Mouse (Mus musculus): Measurements from ENCODE around the gene Gstt4. TPM values are rescaled to one million over a fixed set of nuclear protein-coding genes. Genes with fewer than 3 reads are reported as not detected.
A peak's percentile ranks its signal among the peaks of the same experiment; 100 is the strongest.

Gstt4 gene
- polyA plus RNA-seq, 1 experiment from 2014 or later, result not detected

GRCm38 (mm10) chr10:75855416-75855981 lies 33.2 kb upstream of the Gstt4 start:
- Histone ChIP-seq H3K9me3 (replicated peaks; ENCODE audit: control insufficient read depth, low read length, poor library complexity, severe bottlenecking) (no peaks in the 10 kb centered on the region), H3K9ac (ENCODE audit: low read depth, low read length) (no peak overlapping the region), H3K27me3 (ENCODE audit: control insufficient read depth, insufficient read depth, low read depth, low read length) (no peaks in the 10 kb centered on the region), H3K4me3 (ENCODE audit: low read depth, low read length) (no peak overlapping the region), H3K4me2 (ENCODE audit: low read length) (no peak overlapping the region), H3K36me3 (ENCODE audit: control insufficient read depth, insufficient read depth, low read length) (peaks cover 2% of the 10 kb centered on the region; the same call in 1 of the 2 replicates), H3K27ac (ENCODE audit: low read length) (no peak overlapping the region), H3K4me1 (ENCODE audit: control insufficient read depth, insufficient read depth, low read length) (peaks cover 20% of the 10 kb centered on the region)
- WGBS, result 88% methylated on average over 15 of the region's 15 CpGs
- no peak for ATAC-seq

GRCm38 (mm10) chr10:75854791-75855190 lies 32.4 kb upstream of the Gstt4 start:
- ATAC-seq, result no peak
- Histone ChIP-seq H3K27ac (ENCODE audit: low read length) (no peak overlapping the region), H3K4me3 (ENCODE audit: low read depth, low read length) (no peak overlapping the region), H3K9ac (ENCODE audit: low read depth, low read length) (no peak overlapping the region), H3K9me3 (replicated peaks; ENCODE audit: control insufficient read depth, low read length, poor library complexity, severe bottlenecking) (no peaks in the 10 kb centered on the region), H3K4me2 (ENCODE audit: low read length) (no peak overlapping the region), H3K27me3 (ENCODE audit: control insufficient read depth, insufficient read depth, low read depth, low read length) (no peaks in the 10 kb centered on the region), H3K36me3 (ENCODE audit: control insufficient read depth, insufficient read depth, low read length) (peaks cover 2% of the 10 kb centered on the region; the same call in 1 of the 2 replicates), H3K4me1 (ENCODE audit: control insufficient read depth, insufficient read depth, low read length) (peaks cover 17% of the 10 kb centered on the region)
- 89% methylated on average over 6 of the region's 6 CpGs for WGBS

- 45% methylated on average over 5 of the region's 5 CpGs for WGBS
- no peak; the same call in 1 of the 2 replicates for ATAC-seq
These were observed 31.8 kb upstream of the Gstt4 start for GRCm38 (mm10) chr10:75854096-75854495.

DNA sequence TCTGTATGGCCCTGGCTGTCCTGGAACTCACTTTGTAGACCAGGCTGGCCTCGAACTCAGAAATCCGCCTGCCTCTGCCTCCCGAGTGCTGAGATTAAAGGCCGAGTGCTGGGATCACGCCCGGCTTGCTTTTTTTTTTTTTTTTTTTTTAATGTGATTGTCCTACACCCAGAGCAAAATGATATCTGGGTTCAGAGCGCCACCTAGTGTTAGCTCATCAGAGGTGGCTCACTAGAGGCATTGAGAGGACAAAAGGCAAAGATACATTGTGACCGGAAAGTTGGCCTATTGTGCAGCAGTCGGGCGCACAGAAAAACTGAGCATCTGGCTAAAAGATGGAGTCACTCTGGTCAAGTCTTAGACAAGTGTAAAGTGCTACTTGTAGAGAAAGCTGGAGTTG lies 31.1 kb upstream of the Gstt4 start:
- Histone ChIP-seq H3K9me3 (replicated peaks; ENCODE audit: control insufficient read depth, low read length, poor library complexity, severe bottlenecking) (no peaks in the 10 kb centered on the region), H3K27me3 (ENCODE audit: control insufficient read depth, insufficient read depth, low read depth, low read length) (no peaks in the 10 kb centered on the region), H3K4me1 (ENCODE audit: control insufficient read depth, insufficient read depth, low read length) (peaks cover 11% of the 10 kb centered on the region), H3K4me2 (ENCODE audit: low read length) (no peak overlapping the region), H3K36me3 (ENCODE audit: control insufficient read depth, insufficient read depth, low read length) (peaks cover 2% of the 10 kb centered on the region; the same call in 1 of the 2 replicates), H3K4me3 (ENCODE audit: low read depth, low read length) (no peak overlapping the region), H3K27ac (ENCODE audit: low read length) (no peak overlapping the region), H3K9ac (ENCODE audit: low read depth, low read length) (no peak overlapping the region)
- ATAC-seq, result peak; percentile 47; the same call in 1 of the 2 replicates
- 18% methylated on average over 10 of the region's 10 CpGs for WGBS

More at GRCm38 (mm10) chr10:75854096-75854495, 31.8 kb upstream of the Gstt4 start:
- no peak overlapping the region for H3K4me3 ChIP-seq (ENCODE audit: low read depth, low read length)
- peaks cover 2% of the 10 kb centered on the region; the same call in 1 of the 2 replicates for H3K36me3 ChIP-seq (ENCODE audit: control insufficient read depth, insufficient read depth, low read length)
- H3K4me2 ChIP-seq (ENCODE audit: low read length), result no peak overlapping the region
- H3K9ac ChIP-seq (ENCODE audit: low read depth, low read length), result no peak overlapping the region
- H3K9me3 ChIP-seq (replicated peaks; ENCODE audit: control insufficient read depth, low read length, poor library complexity, severe bottlenecking), result no peaks in the 10 kb centered on the region
- H3K27me3 ChIP-seq (ENCODE audit: control insufficient read depth, insufficient read depth, low read depth, low read length), result no peaks in the 10 kb centered on the region
- H3K4me1 ChIP-seq (ENCODE audit: control insufficient read depth, insufficient read depth, low read length), result peaks cover 17% of the 10 kb centered on the region
- H3K27ac ChIP-seq (ENCODE audit: low read length), result no peak overlapping the region

DNA sequence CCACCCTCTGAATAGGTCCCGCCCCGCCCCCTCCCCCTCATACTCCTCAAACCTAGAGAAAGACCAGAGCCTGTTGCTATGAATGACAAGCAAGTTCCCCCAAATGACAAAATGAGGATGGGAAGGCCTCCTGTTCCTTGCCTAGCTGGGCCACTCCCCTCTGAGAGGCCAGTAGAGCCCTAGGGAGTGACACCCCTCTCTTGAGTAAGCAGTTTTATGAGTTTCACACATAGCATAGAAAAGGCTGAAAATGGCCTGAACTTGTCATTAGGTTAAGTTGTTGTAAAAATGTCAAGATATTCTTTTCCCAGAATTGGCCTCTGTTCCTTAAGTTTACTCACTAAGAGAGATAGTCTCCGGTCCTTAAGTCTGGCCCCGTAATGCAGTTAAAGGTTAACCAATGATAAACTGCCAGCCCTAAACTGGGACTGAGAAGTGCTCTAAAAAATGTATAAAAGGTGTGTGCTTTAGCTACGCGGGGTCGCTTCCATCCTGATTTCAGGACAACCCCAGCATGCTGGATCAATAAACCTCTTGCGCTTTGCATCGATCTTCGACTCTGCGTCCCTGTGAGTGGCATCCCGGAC lies 30.3 kb upstream of the Gstt4 start:
- WGBS, result 97% methylated on average over 12 of the region's 12 CpGs
- H3K9ac ChIP-seq (ENCODE audit: low read depth, low read length), result no peak overlapping the region
- no peak overlapping the region for H3K4me3 ChIP-seq (ENCODE audit: low read depth, low read length)
- H3K36me3 ChIP-seq (ENCODE audit: control insufficient read depth, insufficient read depth, low read length), result 0 out of 2 replicates have a peak, but pooled peaks cover 2% of the 10 kb centered on the region
- H3K27ac ChIP-seq (ENCODE audit: low read length), result no peak overlapping the region
- H3K4me1 ChIP-seq (ENCODE audit: control insufficient read depth, insufficient read depth, low read length), result peaks cover 5% of the 10 kb centered on the region; the same call in 1 of the 2 replicates
- H3K4me2 ChIP-seq (ENCODE audit: low read length), result no peak overlapping the region
- no peaks in the 10 kb centered on the region for H3K27me3 ChIP-seq (ENCODE audit: control insufficient read depth, insufficient read depth, low read depth, low read length)
- no peaks in the 10 kb centered on the region for H3K9me3 ChIP-seq (replicated peaks; ENCODE audit: control insufficient read depth, low read length, poor library complexity, severe bottlenecking)
- ATAC-seq, result no peak

DNA sequence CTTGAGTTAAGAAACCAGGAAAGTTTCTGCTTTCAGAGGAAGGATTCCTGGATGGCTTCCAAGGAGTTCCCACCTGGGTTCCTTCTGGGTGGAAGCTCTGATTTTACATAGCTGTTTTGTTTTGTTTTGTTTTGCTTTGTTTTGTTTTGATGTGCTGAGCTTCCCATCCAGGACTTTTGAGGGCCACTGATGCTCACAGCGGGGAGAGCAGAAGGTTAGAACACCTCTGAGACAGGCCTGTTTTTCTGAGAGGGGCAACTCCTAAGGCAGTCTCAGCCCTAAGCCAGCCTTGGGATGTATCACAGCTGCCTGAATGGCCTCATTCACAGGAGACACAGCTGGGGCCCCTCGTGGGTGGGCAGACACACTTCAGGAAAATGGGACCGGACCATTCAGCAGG lies 29.3 kb upstream of the Gstt4 start:
- Histone ChIP-seq H3K27ac (ENCODE audit: low read length) (no peak overlapping the region), H3K4me3 (ENCODE audit: low read depth, low read length) (no peak overlapping the region), H3K27me3 (ENCODE audit: control insufficient read depth, insufficient read depth, low read depth, low read length) (no peaks in the 10 kb centered on the region), H3K4me1 (ENCODE audit: control insufficient read depth, insufficient read depth, low read length) (peaks cover 5% of the 10 kb centered on the region; the same call in 1 of the 2 replicates), H3K4me2 (ENCODE audit: low read length) (no peak overlapping the region), H3K36me3 (ENCODE audit: control insufficient read depth, insufficient read depth, low read length) (no peaks in the 10 kb centered on the region), H3K9ac (ENCODE audit: low read depth, low read length) (no peak overlapping the region), H3K9me3 (replicated peaks; ENCODE audit: control insufficient read depth, low read length, poor library complexity, severe bottlenecking) (no peaks in the 10 kb centered on the region)
- ATAC-seq, result no peak
- WGBS, result 38% methylated on average over 3 of the region's 3 CpGs

GRCm38 (mm10) chr10:75851076-75851475 lies 28.7 kb upstream of the Gstt4 start:
- Histone ChIP-seq H3K36me3 (ENCODE audit: control insufficient read depth, insufficient read depth, low read length) (no peaks in the 10 kb centered on the region), H3K27ac (ENCODE audit: low read length) (no peak overlapping the region), H3K4me3 (ENCODE audit: low read depth, low read length) (no peak overlapping the region), H3K9ac (ENCODE audit: low read depth, low read length) (no peak overlapping the region), H3K4me2 (ENCODE audit: low read length) (no peak overlapping the region), H3K27me3 (ENCODE audit: control insufficient read depth, insufficient read depth, low read depth, low read length) (no peaks in the 10 kb centered on the region), H3K9me3 (replicated peaks; ENCODE audit: control insufficient read depth, low read length, poor library complexity, severe bottlenecking) (no peaks in the 10 kb centered on the region), H3K4me1 (ENCODE audit: control insufficient read depth, insufficient read depth, low read length) (peaks cover 5% of the 10 kb centered on the region; the same call in 1 of the 2 replicates)
- no peak for ATAC-seq
- 3% methylated on average over 6 of the region's 6 CpGs for WGBS

DNA sequence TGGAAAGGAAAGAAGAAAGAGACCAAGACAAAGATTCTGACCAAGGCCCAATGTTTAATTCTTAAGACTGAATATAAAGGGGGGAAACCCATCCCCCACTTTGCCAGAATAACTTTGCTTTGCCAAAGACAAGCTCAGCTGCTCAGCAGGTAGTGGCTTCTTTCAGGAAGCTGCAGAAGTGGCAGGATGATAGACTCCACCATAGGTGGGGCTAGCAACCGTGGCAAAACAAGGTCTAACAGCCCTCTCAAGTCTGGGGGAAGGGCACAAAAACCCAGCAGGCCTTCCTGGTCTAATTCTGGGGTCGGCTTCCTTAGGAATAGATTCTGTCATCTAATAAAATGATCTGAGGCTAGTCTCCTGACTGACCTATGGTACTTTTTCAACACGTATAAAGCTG lies 26.0 kb upstream of the Gstt4 start:
- Histone ChIP-seq H3K9ac (ENCODE audit: low read depth, low read length) (no peak overlapping the region), H3K9me3 (replicated peaks; ENCODE audit: control insufficient read depth, low read length, poor library complexity, severe bottlenecking) (no peaks in the 10 kb centered on the region), H3K36me3 (ENCODE audit: control insufficient read depth, insufficient read depth, low read length) (no peaks in the 10 kb centered on the region), H3K27me3 (ENCODE audit: control insufficient read depth, insufficient read depth, low read depth, low read length) (no peaks in the 10 kb centered on the region), H3K27ac (ENCODE audit: low read length) (no peak overlapping the region), H3K4me3 (ENCODE audit: low read depth, low read length) (no peak overlapping the region), H3K4me2 (ENCODE audit: low read length) (no peak overlapping the region), H3K4me1 (ENCODE audit: control insufficient read depth, insufficient read depth, low read length) (peaks cover 5% of the 10 kb centered on the region; the same call in 1 of the 2 replicates)
- ATAC-seq, result no peak
- WGBS, result 23% methylated on average over 3 of the region's 3 CpGs

GRCm38 (mm10) chr10:75845306-75845930 lies 23.1 kb upstream of the Gstt4 start:
- Histone ChIP-seq H3K4me1 (ENCODE audit: control insufficient read depth, insufficient read depth, low read length) (no peaks in the 10 kb centered on the region), H3K36me3 (ENCODE audit: control insufficient read depth, insufficient read depth, low read length) (no peaks in the 10 kb centered on the region), H3K9ac (ENCODE audit: low read depth, low read length) (no peak overlapping the region), H3K9me3 (replicated peaks; ENCODE audit: control insufficient read depth, low read length, poor library complexity, severe bottlenecking) (no peaks in the 10 kb centered on the region), H3K4me3 (ENCODE audit: low read depth, low read length) (no peak overlapping the region), H3K27me3 (ENCODE audit: control insufficient read depth, insufficient read depth, low read depth, low read length) (no peaks in the 10 kb centered on the region; the same call in 1 of the 2 replicates), H3K4me2 (ENCODE audit: low read length) (no peak overlapping the region), H3K27ac (ENCODE audit: low read length) (no peak overlapping the region)
- ATAC-seq, result no peak
- 81% methylated on average over 6 of the region's 6 CpGs for WGBS
